Mouse (Mus musculus): ENCODE data around the gene Papola.

GRCm38 (mm10) chr12:105824743-105825142 lies 40.2 kb downstream of the Papola start:
- TF ChIP-seq CTCF (IDR thresholded peaks at IDR 0.05; ENCODE audit: borderline replicate concordance, control insufficient read depth, extremely low read depth, insufficient read depth, low read length, poor library complexity) (no peak), POLR2A (IDR thresholded peaks at IDR 0.05; ENCODE audit: control insufficient read depth, extremely low read depth, insufficient read depth, low read length, poor library complexity) (no peak)
